Mouse (Mus musculus): Measurements from ENCODE around the gene Car11. TPM values are rescaled to one million over a fixed set of nuclear protein-coding genes. Genes with fewer than 3 reads are reported as not detected.

The Car11 gene
- total and polyA plus RNA-seq, 3 experiments, result 0.77 to 1.5 TPM; not detected in 1

DNA sequence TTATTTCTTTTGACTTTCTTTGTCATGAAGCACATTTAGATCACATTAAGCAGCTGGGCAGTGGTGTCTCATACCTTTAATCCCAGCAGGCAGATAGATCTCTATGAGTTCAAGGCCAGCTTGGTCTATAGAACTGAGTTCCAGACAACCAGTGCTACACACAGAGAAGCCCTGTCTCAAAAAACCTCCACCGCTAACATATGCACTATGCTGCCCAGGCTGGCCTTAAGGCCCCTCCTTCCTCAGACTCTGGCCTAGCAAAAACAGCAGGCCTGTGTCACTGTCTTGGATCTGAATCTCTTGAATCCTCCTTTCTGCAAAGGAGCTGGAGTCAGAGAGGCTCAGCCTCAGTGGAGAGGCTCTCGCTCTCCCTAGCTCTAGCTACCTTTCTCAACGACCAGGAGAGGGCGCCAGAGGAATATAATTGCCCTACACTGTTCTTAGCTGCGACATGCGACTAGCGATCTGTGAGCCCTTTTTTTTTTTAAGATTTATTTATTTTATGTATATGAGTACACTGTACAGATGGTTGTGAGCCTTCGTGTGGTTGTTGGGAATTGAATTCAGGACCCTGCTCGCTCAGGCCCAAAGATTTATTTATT lies 39.6 kb downstream of the Car11 start:
- no peak overlapping the region for H3K9ac ChIP-seq (ENCODE audit: control insufficient read depth, low read depth, low read length, poor library complexity, severe bottlenecking)
- DNase-seq (ENCODE audit: low read depth, low spot score), result peak; percentile 83
- no peak for TF ChIP-seq MEF2A (IDR thresholded peaks at IDR 0.05; ENCODE audit: extremely low read depth, insufficient replicate concordance, low read depth, low read length, poor library complexity, severe bottlenecking)
- 0 out of 2 replicates have a peak, but pooled peaks have one; percentile 0 for TF ChIP-seq TBP (IDR thresholded peaks at IDR 0.05; ENCODE audit: low read depth, low read length)
- peak; percentile 43 for TF ChIP-seq ZC3H11A (IDR thresholded peaks at IDR 0.05; ENCODE audit: low read depth, low read length)
- TF ChIP-seq ELF1 (IDR thresholded peaks at IDR 0.05; ENCODE audit: low read depth, low read length), result no peak
- 0 out of 2 replicates have a peak, but pooled peaks have one; percentile 29 for TF ChIP-seq SIN3A (IDR thresholded peaks at IDR 0.05; ENCODE audit: low read length)
- 0 out of 2 replicates have a peak, but pooled peaks have one; percentile 6 for TF ChIP-seq MXI1 (IDR thresholded peaks at IDR 0.05; ENCODE audit: low read depth, low read length)
- no peak for TF ChIP-seq UBTF (IDR thresholded peaks at IDR 0.05; ENCODE audit: borderline replicate concordance, insufficient read depth, low read depth, low read length)
- TF ChIP-seq RCOR1 (IDR thresholded peaks at IDR 0.05; ENCODE audit: low read depth, low read length), result no peak
- TF ChIP-seq CTCF (IDR thresholded peaks at IDR 0.05 in 2 of 3, conservative IDR thresholded peaks at IDR 0.05 in 1 of 3; ENCODE audit: control insufficient read depth in 1 of 3, insufficient read depth in 1 of 3, low read depth in 2 of 3, low read length in 3 of 3, poor library complexity in 1 of 3, severe bottlenecking in 1 of 3), result peak; percentile 24 to 56 (median 51); a peak in 5 of 6 replicates
- TF ChIP-seq RAD21 (IDR thresholded peaks at IDR 0.05; ENCODE audit: low read depth, low read length), result peak; percentile 53
- no peak for TF ChIP-seq MAFK (IDR thresholded peaks at IDR 0.05; ENCODE audit: borderline replicate concordance, low read depth, low read length)
- peak; percentile 53 for TF ChIP-seq SMC3 (IDR thresholded peaks at IDR 0.05; ENCODE audit: low read depth, low read length)
- TF ChIP-seq ZNF384 (IDR thresholded peaks at IDR 0.05; ENCODE audit: low read depth, low read length), result peak; percentile 72

DNA sequence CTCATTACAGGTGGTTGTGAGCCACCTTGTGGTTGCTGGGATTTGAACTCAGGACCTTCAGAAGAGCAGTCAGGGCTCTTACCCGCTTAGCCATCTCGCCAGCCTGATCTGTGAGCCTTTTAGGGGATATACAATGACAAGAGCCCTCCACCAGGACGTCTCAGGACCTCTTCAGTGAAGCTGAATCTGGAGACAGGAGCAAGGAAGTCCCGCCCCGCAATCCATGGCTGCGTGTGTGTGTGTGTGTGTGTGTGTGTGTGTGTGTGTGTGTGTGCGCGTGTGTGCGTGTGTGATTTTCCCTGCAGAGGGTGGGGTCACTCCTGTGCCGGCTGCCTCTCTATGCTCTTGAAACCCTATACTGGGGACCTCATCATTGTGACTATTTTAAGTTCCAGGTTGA lies 40.2 kb downstream of the Car11 start:
- H3K36me3 ChIP-seq (ENCODE audit: control insufficient read depth in 1 of 2, insufficient read depth in 2 of 2, low read length in 2 of 2), result peaks cover 0 to 8% of the 10 kb centered on the region in 2 experiments; a peak in 1 of 4 replicates
- peaks cover 0 to 16% of the 10 kb centered on the region in 2 experiments; a peak in 2 of 4 replicates for H3K4me1 ChIP-seq (ENCODE audit: control insufficient read depth in 1 of 2, insufficient read depth in 2 of 2, low read length in 2 of 2)
- no peak overlapping the region for H3K27ac ChIP-seq (ENCODE audit: control insufficient read depth, low read depth, low read length)
- H3K9ac ChIP-seq (ENCODE audit: control insufficient read depth, low read depth, low read length, poor library complexity, severe bottlenecking), result peak overlapping the region; percentile 11
- H3K27me3 ChIP-seq (ENCODE audit: control insufficient read depth in 1 of 2, insufficient read depth in 2 of 2, low read length in 2 of 2), result no peaks in the 10 kb centered on the region
- peak overlapping the region; percentile 38 to 72 for H3K4me3 ChIP-seq (ENCODE audit: control insufficient read depth in 1 of 2, insufficient read depth in 1 of 2, low read depth in 2 of 2, low read length in 2 of 2)
- peak; percentile 77 for DNase-seq (ENCODE audit: low read depth, low spot score)
- H3K79me2 ChIP-seq (ENCODE audit: control insufficient read depth, insufficient read depth, low read length, poor library complexity), result no peaks in the 10 kb centered on the region
- no peaks in the 10 kb centered on the region for H3K9me3 ChIP-seq (replicated peaks; ENCODE audit: insufficient read depth, low read length)
- TF ChIP-seq POLR2AphosphoS5 (IDR thresholded peaks at IDR 0.05; ENCODE audit: borderline replicate concordance, low read depth, low read length) (no peak), POLR2AphosphoS2 (IDR thresholded peaks at IDR 0.05; ENCODE audit: low read length) (no peak), MAZ (IDR thresholded peaks at IDR 0.05; ENCODE audit: low read depth, low read length) (no peak), E2F4 (IDR thresholded peaks at IDR 0.05; ENCODE audit: borderline replicate concordance, low read depth, low read length) (no peak), JUND (IDR thresholded peaks at IDR 0.05; ENCODE audit: low read depth, low read length) (no peak), RCOR1 (IDR thresholded peaks at IDR 0.05; ENCODE audit: low read depth, low read length) (no peak), CHD2 (IDR thresholded peaks at IDR 0.05; ENCODE audit: low read length) (no peak), TAL1 (IDR thresholded peaks at IDR 0.05; ENCODE audit: low read length) (no peak), MAFK (IDR thresholded peaks at IDR 0.05; ENCODE audit: borderline replicate concordance, low read depth, low read length) (no peak), CHD1 (IDR thresholded peaks at IDR 0.05; ENCODE audit: low read depth, low read length) (no peak), BHLHE40 (IDR thresholded peaks at IDR 0.05; ENCODE audit: borderline replicate concordance, low read depth, low read length) (no peak), EP300 (IDR thresholded peaks at IDR 0.05; ENCODE audit: low read depth in 1 of 2, low read length in 2 of 2) (no peak), MEF2A (IDR thresholded peaks at IDR 0.05; ENCODE audit: extremely low read depth, insufficient replicate concordance, low read depth, low read length, poor library complexity, severe bottlenecking) (no peak), ETS1 (IDR thresholded peaks at IDR 0.05; ENCODE audit: low read depth, low read length) (0 out of 2 replicates have a peak, but pooled peaks have one; percentile 5), ZNF384 (IDR thresholded peaks at IDR 0.05; ENCODE audit: low read depth, low read length) (no peak), SIN3A (IDR thresholded peaks at IDR 0.05; ENCODE audit: low read length) (no peak; the same call in 1 of the 2 replicates), POLR2A (IDR thresholded peaks at IDR 0.05; ENCODE audit: control insufficient read depth in 1 of 2, insufficient read depth in 1 of 2, low read depth in 1 of 2, low read length in 2 of 2, poor library complexity in 1 of 2) (peak in 1 of 2 experiments; percentile 37; a peak in 1 of 4 replicates), NELFE (IDR thresholded peaks at IDR 0.05; ENCODE audit: low read depth, low read length) (no peak), RAD21 (IDR thresholded peaks at IDR 0.05; ENCODE audit: low read depth, low read length) (no peak), HCFC1 (IDR thresholded peaks at IDR 0.05; ENCODE audit: low read depth, low read length) (0 out of 2 replicates have a peak, but pooled peaks have one; percentile 33), TBP (IDR thresholded peaks at IDR 0.05; ENCODE audit: low read depth, low read length) (peak; percentile 47; the same call in 1 of the 2 replicates), GABPA (IDR thresholded peaks at IDR 0.05; ENCODE audit: low read depth, low read length) (no peak)

More for the DNA sequence above, 39.6 kb downstream of the Car11 start:
- Histone ChIP-seq H3K79me2 (ENCODE audit: control insufficient read depth, insufficient read depth, low read length, poor library complexity) (no peaks in the 10 kb centered on the region), H3K36me3 (ENCODE audit: control insufficient read depth in 1 of 2, insufficient read depth in 2 of 2, low read length in 2 of 2) (peaks cover 0 to 8% of the 10 kb centered on the region in 2 experiments; a peak in 1 of 4 replicates), H3K27ac (ENCODE audit: control insufficient read depth, low read depth, low read length) (no peak overlapping the region), H3K27me3 (ENCODE audit: control insufficient read depth in 1 of 2, insufficient read depth in 2 of 2, low read length in 2 of 2) (no peaks in the 10 kb centered on the region), H3K4me1 (ENCODE audit: control insufficient read depth in 1 of 2, insufficient read depth in 2 of 2, low read length in 2 of 2) (peaks cover 0 to 16% of the 10 kb centered on the region in 2 experiments; a peak in 2 of 4 replicates), H3K4me3 (ENCODE audit: control insufficient read depth in 1 of 2, insufficient read depth in 1 of 2, low read depth in 2 of 2, low read length in 2 of 2) (no peak overlapping the region), H3K9me3 (replicated peaks; ENCODE audit: insufficient read depth, low read length) (no peaks in the 10 kb centered on the region)

Data from MEL (cell line).